Mouse (Mus musculus): ENCODE results near the gene Atg10. TPM values are rescaled to one million over a fixed set of nuclear protein-coding genes. Genes with fewer than 3 reads are reported as not detected.

Atg10 gene
- polyA plus RNA-seq, 1 experiment from 2014 or later, result 7.3 TPM

GRCm38 (mm10) chr13:91165200-91165599 lies 58.6 kb downstream of the Atg10 start:
- Histone ChIP-seq H3K36me3 (ENCODE audit: inconsistent target) (no peaks in the 10 kb centered on the region), H3K4me3 (ENCODE audit: inconsistent target) (no peak overlapping the region), H3K79me2 (ENCODE audit: inconsistent target) (no peaks in the 10 kb centered on the region), H3K27ac (no peak overlapping the region)
- 77% methylated on average over 6 of the region's 6 CpGs for WGBS (ENCODE audit: missing documents)

GRCm38 (mm10) chr13:91163292-91163691 lies 60.5 kb downstream of the Atg10 start:
- Histone ChIP-seq H3K27ac (no peak overlapping the region), H3K79me2 (ENCODE audit: inconsistent target) (no peaks in the 10 kb centered on the region)
- WGBS (ENCODE audit: missing documents), result 93% methylated on average over 4 of the region's 4 CpGs

DNA sequence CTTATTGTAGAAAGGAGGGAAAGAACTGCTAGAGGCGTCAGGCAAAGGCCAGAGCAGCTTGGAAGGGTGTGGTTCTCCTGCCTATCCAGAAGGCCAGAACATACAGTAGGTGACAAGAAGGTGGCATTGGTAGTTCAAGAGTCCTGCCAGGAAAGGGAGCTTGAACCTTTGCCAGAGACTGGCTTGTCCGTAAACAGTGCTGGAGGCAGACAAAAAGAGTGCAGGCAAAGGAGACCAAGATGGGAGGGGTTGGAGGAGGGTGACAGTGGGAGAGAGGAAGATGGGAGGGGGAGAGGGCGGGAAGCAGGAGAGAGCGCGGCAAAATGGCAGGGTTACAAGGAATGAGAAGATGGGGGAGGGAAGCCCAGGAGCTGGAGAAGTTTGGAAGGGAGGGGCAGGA lies 61.3 kb downstream of the Atg10 start:
- Histone ChIP-seq H3K4me3 (ENCODE audit: inconsistent target) (no peak overlapping the region), H3K36me3 (ENCODE audit: inconsistent target) (no peaks in the 10 kb centered on the region), H3K27ac (no peak overlapping the region), H3K79me2 (ENCODE audit: inconsistent target) (no peaks in the 10 kb centered on the region)
- WGBS (ENCODE audit: missing documents), result 84% methylated on average over 5 of the region's 5 CpGs

More at GRCm38 (mm10) chr13:91163292-91163691, 60.5 kb downstream of the Atg10 start:
- Histone ChIP-seq H3K4me3 (ENCODE audit: inconsistent target) (no peak overlapping the region), H3K36me3 (ENCODE audit: inconsistent target) (no peaks in the 10 kb centered on the region)

DNA sequence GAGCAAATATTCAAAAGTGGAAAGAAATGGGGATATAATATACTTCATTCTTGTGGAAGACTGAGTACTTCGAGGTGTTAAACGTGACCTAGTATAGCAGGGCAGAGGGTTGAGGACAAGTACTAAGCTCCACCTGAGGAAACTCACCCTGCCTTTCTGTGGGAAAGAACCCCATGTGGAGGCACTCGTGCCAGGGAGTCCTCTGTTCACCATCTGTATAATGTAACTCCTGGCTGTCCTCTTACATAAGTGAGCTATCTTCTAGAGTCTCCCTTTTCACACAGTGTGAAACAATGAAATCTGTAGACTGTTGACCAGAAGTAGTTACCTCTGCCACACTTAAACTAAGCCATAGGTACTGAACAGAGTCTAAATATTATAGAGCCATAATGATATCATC lies 63.2 kb downstream of the Atg10 start:
- no peaks in the 10 kb centered on the region for H3K36me3 ChIP-seq (ENCODE audit: inconsistent target)
- H3K4me3 ChIP-seq (ENCODE audit: inconsistent target), result no peak overlapping the region
- 92% methylated on average over 3 of the region's 3 CpGs for WGBS (ENCODE audit: missing documents)
- H3K27ac ChIP-seq, result no peak overlapping the region
- H3K79me2 ChIP-seq (ENCODE audit: inconsistent target), result no peaks in the 10 kb centered on the region

DNA sequence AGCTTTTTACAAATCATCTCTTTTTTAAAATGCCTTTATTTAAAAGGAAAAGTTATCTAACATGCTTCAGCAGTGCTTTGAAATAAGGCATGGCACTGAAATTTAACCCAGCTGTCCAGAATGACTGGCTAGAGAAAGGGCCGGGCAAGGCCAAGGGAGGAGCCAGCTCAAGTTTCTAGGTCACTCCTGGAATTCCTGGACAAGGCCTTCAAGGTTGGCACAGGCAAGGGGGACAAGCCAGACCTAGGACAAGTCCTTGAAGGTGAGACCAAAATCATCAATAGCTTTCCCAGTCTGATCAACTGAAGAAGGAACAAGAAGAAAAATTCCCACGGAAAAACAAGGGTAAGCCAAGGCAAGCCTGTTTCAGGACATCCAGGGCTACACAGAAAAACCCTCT lies 63.9 kb downstream of the Atg10 start:
- H3K4me3 ChIP-seq (ENCODE audit: inconsistent target), result no peak overlapping the region
- WGBS (ENCODE audit: missing documents), result 100% methylated on average over 2 of the region's 2 CpGs

DNA sequence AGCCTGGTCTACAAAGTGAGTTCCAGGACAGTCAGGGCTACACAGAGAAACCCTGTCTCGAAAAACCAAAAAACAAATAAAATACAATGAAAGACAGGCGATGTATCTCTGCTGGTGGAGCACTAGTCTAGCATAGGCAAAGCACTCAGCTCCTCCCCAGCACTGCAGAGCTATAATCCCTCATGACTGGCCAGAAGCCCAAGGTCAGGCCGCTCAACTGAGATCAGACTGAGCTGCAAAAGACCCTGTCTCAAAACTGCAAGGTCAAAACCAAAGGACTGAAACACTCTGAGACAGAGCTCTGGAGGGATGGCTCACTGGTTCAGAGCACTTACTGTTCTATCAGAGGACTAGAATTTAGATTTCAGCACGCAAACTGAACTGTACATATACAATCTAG lies 65.8 kb downstream of the Atg10 start:
- 93% methylated on average over 4 of the region's 4 CpGs for WGBS (ENCODE audit: missing documents)
- Histone ChIP-seq H3K4me3 (ENCODE audit: inconsistent target) (no peak overlapping the region), H3K36me3 (ENCODE audit: inconsistent target) (no peaks in the 10 kb centered on the region), H3K79me2 (ENCODE audit: inconsistent target) (no peaks in the 10 kb centered on the region), H3K27ac (no peak overlapping the region)

More for the DNA sequence above, 63.9 kb downstream of the Atg10 start:
- Histone ChIP-seq H3K79me2 (ENCODE audit: inconsistent target) (no peaks in the 10 kb centered on the region), H3K27ac (no peak overlapping the region), H3K36me3 (ENCODE audit: inconsistent target) (no peaks in the 10 kb centered on the region)

GRCm38 (mm10) chr13:91157429-91157828 lies 66.3 kb downstream of the Atg10 start:
- Histone ChIP-seq H3K4me3 (ENCODE audit: inconsistent target) (no peak overlapping the region), H3K36me3 (ENCODE audit: inconsistent target) (no peaks in the 10 kb centered on the region), H3K27ac (no peak overlapping the region), H3K79me2 (ENCODE audit: inconsistent target) (no peaks in the 10 kb centered on the region)

DNA sequence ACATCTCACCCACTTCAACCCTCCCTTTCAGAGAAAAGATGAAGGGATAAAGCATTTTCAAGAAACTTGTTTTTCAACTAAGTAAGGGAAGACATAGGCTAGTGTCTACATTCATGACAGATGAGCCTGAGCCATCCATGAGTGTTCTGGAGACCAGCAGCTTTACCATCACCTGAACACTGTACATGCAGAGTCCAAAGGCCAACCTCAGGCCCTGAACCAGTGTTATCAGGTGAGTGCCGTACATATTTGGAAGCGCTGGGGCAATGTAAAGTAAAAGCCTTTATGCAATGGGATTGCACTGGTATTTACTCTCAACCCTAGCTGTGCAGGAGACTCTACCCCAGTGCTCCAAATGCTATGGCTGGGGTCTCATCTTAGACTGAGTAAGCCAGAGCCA lies 66.8 kb downstream of the Atg10 start:
- 91% methylated on average over 2 of the region's 2 CpGs for WGBS (ENCODE audit: missing documents)
- Histone ChIP-seq H3K79me2 (ENCODE audit: inconsistent target) (no peaks in the 10 kb centered on the region), H3K4me3 (ENCODE audit: inconsistent target) (no peak overlapping the region), H3K27ac (no peak overlapping the region), H3K36me3 (ENCODE audit: inconsistent target) (no peaks in the 10 kb centered on the region)

GRCm38 (mm10) chr13:91156308-91156707 lies 67.5 kb downstream of the Atg10 start:
- Histone ChIP-seq H3K27ac (no peak overlapping the region), H3K36me3 (ENCODE audit: inconsistent target) (no peaks in the 10 kb centered on the region), H3K79me2 (ENCODE audit: inconsistent target) (no peaks in the 10 kb centered on the region), H3K4me3 (ENCODE audit: inconsistent target) (no peak overlapping the region)
- 93% methylated on average over 5 of the region's 5 CpGs for WGBS (ENCODE audit: missing documents)

GRCm38 (mm10) chr13:91155429-91156207 lies 68.2 kb downstream of the Atg10 start:
- Histone ChIP-seq H3K79me2 (ENCODE audit: inconsistent target) (no peaks in the 10 kb centered on the region), H3K4me3 (ENCODE audit: inconsistent target) (no peak overlapping the region), H3K27ac (no peak overlapping the region), H3K36me3 (ENCODE audit: inconsistent target) (no peaks in the 10 kb centered on the region)
- WGBS (ENCODE audit: missing documents), result 92% methylated on average over 4 of the region's 4 CpGs

- H3K4me3 ChIP-seq (ENCODE audit: inconsistent target), result no peak overlapping the region
- H3K36me3 ChIP-seq (ENCODE audit: inconsistent target), result no peaks in the 10 kb centered on the region
- WGBS (ENCODE audit: missing documents), result 92% methylated on average over 7 of the region's 7 CpGs
Measured at GRCm38 (mm10) chr13:91154622-91155021, 69.1 kb downstream of the Atg10 start.

GRCm38 (mm10) chr13:91136337-91136736 lies 87.4 kb downstream of the Atg10 start:
- Histone ChIP-seq H3K79me2 (ENCODE audit: inconsistent target) (no peaks in the 10 kb centered on the region), H3K27ac (no peak overlapping the region), H3K4me3 (ENCODE audit: inconsistent target) (no peak overlapping the region), H3K36me3 (ENCODE audit: inconsistent target) (no peaks in the 10 kb centered on the region)

More at GRCm38 (mm10) chr13:91154622-91155021, 69.1 kb downstream of the Atg10 start:
- Histone ChIP-seq H3K27ac (no peak overlapping the region), H3K79me2 (ENCODE audit: inconsistent target) (no peaks in the 10 kb centered on the region)

DNA sequence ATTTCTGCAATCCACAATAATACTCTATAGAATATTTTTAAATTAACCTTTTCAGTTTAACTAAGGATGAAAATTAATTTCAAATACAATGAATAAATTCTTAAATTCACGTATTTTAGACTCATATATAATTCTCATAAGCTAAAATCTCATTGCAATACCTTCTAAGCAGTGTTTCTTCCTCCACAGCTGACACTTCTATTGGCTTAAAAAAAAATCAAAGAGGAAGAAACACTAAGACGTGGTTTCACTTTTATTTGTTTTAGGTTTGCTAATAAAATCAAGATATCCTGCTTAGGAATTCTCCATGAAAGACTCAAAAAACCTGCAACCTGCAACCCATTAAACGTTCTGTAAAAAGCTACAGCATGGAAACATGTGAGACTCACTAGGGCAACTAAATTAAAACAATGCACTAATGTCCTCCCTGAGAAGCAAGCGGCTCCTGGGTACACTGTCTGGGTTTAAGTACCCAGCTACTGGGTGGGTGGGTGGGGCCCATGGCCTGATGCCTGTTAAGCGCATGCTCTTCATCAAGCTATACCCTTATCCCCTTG lies 90.4 kb downstream of the Atg10 start:
- Histone ChIP-seq H3K4me3 (ENCODE audit: inconsistent target) (no peak overlapping the region), H3K27ac (no peak overlapping the region), H3K79me2 (ENCODE audit: inconsistent target) (no peaks in the 10 kb centered on the region), H3K36me3 (ENCODE audit: inconsistent target) (no peaks in the 10 kb centered on the region)
- 32% methylated on average over 5 of the region's 5 CpGs for WGBS (ENCODE audit: missing documents)

DNA sequence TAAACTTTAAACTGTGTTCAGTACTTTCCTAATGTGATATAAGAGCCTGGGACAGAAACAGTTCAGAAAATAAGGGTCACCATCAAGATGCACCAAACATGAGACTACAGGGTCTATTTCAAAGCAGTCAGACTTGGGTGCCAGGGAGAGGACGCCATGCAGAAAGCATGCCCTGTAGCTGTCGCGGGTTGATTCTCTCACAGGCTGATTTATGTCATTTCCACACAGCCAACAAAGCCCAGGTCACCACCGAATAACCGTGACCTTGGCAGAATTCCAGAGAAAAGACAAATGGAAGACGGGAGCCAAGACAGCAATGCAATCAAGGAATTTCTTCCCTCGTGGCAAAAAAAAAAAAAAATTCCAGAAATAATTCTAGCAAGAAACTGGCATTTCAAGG lies 94.7 kb downstream of the Atg10 start:
- Histone ChIP-seq H3K27ac (no peak overlapping the region), H3K79me2 (ENCODE audit: inconsistent target) (no peaks in the 10 kb centered on the region), H3K36me3 (ENCODE audit: inconsistent target) (no peaks in the 10 kb centered on the region), H3K4me3 (ENCODE audit: inconsistent target) (no peak overlapping the region)
- 62% methylated on average over 7 of the region's 7 CpGs for WGBS (ENCODE audit: missing documents)

GRCm38 (mm10) chr13:91128581-91128980 lies 95.2 kb downstream of the Atg10 start:
- 100% methylated on average over 1 of the region's 1 CpGs for WGBS (ENCODE audit: missing documents)
- no peaks in the 10 kb centered on the region for H3K79me2 ChIP-seq (ENCODE audit: inconsistent target)
- no peaks in the 10 kb centered on the region for H3K36me3 ChIP-seq (ENCODE audit: inconsistent target)
- H3K27ac ChIP-seq, result no peak overlapping the region
- no peak overlapping the region for H3K4me3 ChIP-seq (ENCODE audit: inconsistent target)

- 97% methylated on average over 4 of the region's 4 CpGs for WGBS (ENCODE audit: missing documents)
- H3K79me2 ChIP-seq (ENCODE audit: inconsistent target), result no peaks in the 10 kb centered on the region
- no peaks in the 10 kb centered on the region for H3K36me3 ChIP-seq (ENCODE audit: inconsistent target)
- H3K27ac ChIP-seq, result no peak overlapping the region
- H3K4me3 ChIP-seq (ENCODE audit: inconsistent target), result no peak overlapping the region
Measured at GRCm38 (mm10) chr13:91118156-91118555, 105.6 kb downstream of the Atg10 start.

Data from macrophage (primary cell).